Mouse (Mus musculus): Measurements from ENCODE around the gene Tapbpl. TPM values are rescaled to one million over a fixed set of nuclear protein-coding genes. Genes with fewer than 3 reads are reported as not detected.

The Tapbpl gene
- total RNA-seq, 2 experiments from 2014 or later = 2.4 to 2.6 TPM

- Histone ChIP-seq H3K4me3 (peak within 1 kb of the TSS; percentile 94), H3K27ac (peak within 1 kb of the TSS; percentile 88)
- no peak for TF ChIP-seq CTCF (IDR thresholded peaks at IDR 0.05)
- peak; percentile 92 for DNase-seq
- intact Hi-C loops (cut with DNase I) = no loop called here
These were observed 16.3 kb downstream of the Tapbpl start, which contains the start of gene Vamp1 for GRCm38 (mm10) chr6:125215148-125215954. TSS of gene Vamp1 (plus strand) at chr6:125215551.

- Histone ChIP-seq H3K4me3 (no peak overlapping the region), H3K27ac (no peak overlapping the region)
- TF ChIP-seq CTCF (IDR thresholded peaks at IDR 0.05) = no peak
- DNase-seq = no peak
- intact Hi-C loops (cut with DNase I) = no loop called here
These were observed 17.9 kb downstream of the Tapbpl start for GRCm38 (mm10) chr6:125213715-125214114.

- intact Hi-C loops (cut with DNase I) = no loop called here
- no peak overlapping the region for H3K4me3 ChIP-seq
- no peak for TF ChIP-seq CTCF (IDR thresholded peaks at IDR 0.05)
- no peak for DNase-seq
- H3K27ac ChIP-seq = no peak overlapping the region
These were observed 18.5 kb downstream of the Tapbpl start for GRCm38 (mm10) chr6:125213129-125213528.

- intact Hi-C loops (cut with DNase I) = no loop called here
- DNase-seq = no peak
- Histone ChIP-seq H3K27ac (no peak overlapping the region), H3K4me3 (no peak overlapping the region)
- TF ChIP-seq CTCF (IDR thresholded peaks at IDR 0.05) = no peak
These were observed 19.0 kb downstream of the Tapbpl start for GRCm38 (mm10) chr6:125212621-125213020.

- Histone ChIP-seq H3K27ac (no peak overlapping the region), H3K4me3 (no peak overlapping the region)
- 0 out of 2 replicates have a peak, but pooled peaks have one; percentile 5 for TF ChIP-seq CTCF (IDR thresholded peaks at IDR 0.05)
- intact Hi-C loops (cut with DNase I) = no loop called here
- no peak for DNase-seq
These were observed 21.2 kb downstream of the Tapbpl start for GRCm38 (mm10) chr6:125210436-125210835.

- Histone ChIP-seq H3K4me3 (no peak overlapping the region), H3K27ac (0 out of 2 replicates have a peak overlapping the region, but pooled peaks have one; percentile 32)
- intact Hi-C loops (cut with DNase I) = no loop called here
- no peak for TF ChIP-seq CTCF (IDR thresholded peaks at IDR 0.05)
- no peak for DNase-seq
These were observed 34.5 kb downstream of the Tapbpl start for GRCm38 (mm10) chr6:125197166-125197565.

- TF ChIP-seq CTCF (IDR thresholded peaks at IDR 0.05) = no peak
- intact Hi-C loops (cut with DNase I) = no loop called here
- no peak for DNase-seq
- H3K27ac ChIP-seq = peak overlapping the region; percentile 56; the same call in 1 of the 2 replicates
- H3K4me3 ChIP-seq = no peak overlapping the region
These were observed 35.4 kb downstream of the Tapbpl start for GRCm38 (mm10) chr6:125196301-125196700.

- intact Hi-C loops (cut with DNase I) = no loop called here
- Histone ChIP-seq H3K27ac (peak overlapping the region; percentile 56; the same call in 1 of the 2 replicates), H3K4me3 (no peak overlapping the region)
- DNase-seq = no peak
- TF ChIP-seq CTCF (IDR thresholded peaks at IDR 0.05) = no peak
These were observed 36.1 kb downstream of the Tapbpl start for GRCm38 (mm10) chr6:125195541-125196075.

GRCm38 (mm10) chr6:125193390-125193789 lies 38.3 kb downstream of the Tapbpl start:
- TF ChIP-seq CTCF (IDR thresholded peaks at IDR 0.05) = no peak
- Histone ChIP-seq H3K27ac (peak overlapping the region; percentile 97), H3K4me3 (peak overlapping the region; percentile 80)
- DNase-seq = no peak
- intact Hi-C loops (cut with DNase I) = no loop called here

GRCm38 (mm10) chr6:125192841-125193240 lies 38.8 kb downstream of the Tapbpl start:
- DNase-seq = no peak
- peak overlapping the region; percentile 80 for H3K4me3 ChIP-seq
- H3K27ac ChIP-seq = peak overlapping the region; percentile 97
- no peak for TF ChIP-seq CTCF (IDR thresholded peaks at IDR 0.05)
- intact Hi-C loops (cut with DNase I) = loop anchor here (1.0 kb wide), 1 partner anchor 26 kb away; no protein-coding TSS in a partner anchor

- intact Hi-C loops (cut with DNase I) = loop anchor here (1.0 kb wide), 1 partner anchor 25 kb away; no protein-coding TSS in a partner anchor
- Histone ChIP-seq H3K4me3 (peak overlapping the region; percentile 80), H3K27ac (peak overlapping the region; percentile 97)
- peak; percentile 96 for DNase-seq
- no peak for TF ChIP-seq CTCF (IDR thresholded peaks at IDR 0.05)
These were observed 39.5 kb downstream of the Tapbpl start for GRCm38 (mm10) chr6:125192016-125192714.

- intact Hi-C loops (cut with DNase I) = loop anchor here (1.0 kb wide), 1 partner anchor 24 kb away; no protein-coding TSS in a partner anchor
- peak within 1 kb of the TSS; percentile 97 for H3K27ac ChIP-seq
- peak within 1 kb of the TSS; percentile 80 for H3K4me3 ChIP-seq
- peak; percentile 99 for DNase-seq
- TF ChIP-seq CTCF (IDR thresholded peaks at IDR 0.05) = peak; percentile 23; the same call in 1 of the 2 replicates
These were observed 40.2 kb downstream of the Tapbpl start, which contains the start of the genes Ncapd2 and Mrpl51 for GRCm38 (mm10) chr6:125191332-125192015. TSS of gene Ncapd2 (minus strand) at chr6:125191701. TSS of gene Mrpl51 (plus strand) at chr6:125191801.
